Mouse (Mus musculus) embryo, embryonic 11 days (tissue): ENCODE results near the gene Napsa.

Experiments
- DNase-seq: peaks from one replicate; pipeline ENCODE4 v3.0.0-alpha.2; 2015

Napsa gene

DNA sequence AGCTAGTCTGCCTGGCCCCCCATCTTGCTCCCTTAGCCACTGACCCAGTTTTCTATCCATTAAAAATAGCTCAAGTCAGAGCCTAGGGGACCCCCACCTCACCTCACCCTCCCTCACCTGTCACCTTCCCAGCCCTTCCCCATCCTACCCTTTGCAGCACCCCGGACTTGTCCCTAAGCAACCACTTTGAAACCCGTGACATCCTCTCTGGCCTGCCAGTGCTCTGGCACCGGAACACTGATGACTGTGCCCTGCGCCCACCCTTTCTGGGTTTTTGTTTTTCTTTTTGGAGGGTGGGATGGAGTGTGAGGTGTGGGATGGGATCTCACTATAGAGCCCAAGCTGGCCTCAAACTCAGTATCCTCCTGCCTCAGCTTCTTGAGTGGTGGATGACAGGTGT, 25.5 kb downstream of the Napsa start:
- DNase-seq, result no peak

DNA sequence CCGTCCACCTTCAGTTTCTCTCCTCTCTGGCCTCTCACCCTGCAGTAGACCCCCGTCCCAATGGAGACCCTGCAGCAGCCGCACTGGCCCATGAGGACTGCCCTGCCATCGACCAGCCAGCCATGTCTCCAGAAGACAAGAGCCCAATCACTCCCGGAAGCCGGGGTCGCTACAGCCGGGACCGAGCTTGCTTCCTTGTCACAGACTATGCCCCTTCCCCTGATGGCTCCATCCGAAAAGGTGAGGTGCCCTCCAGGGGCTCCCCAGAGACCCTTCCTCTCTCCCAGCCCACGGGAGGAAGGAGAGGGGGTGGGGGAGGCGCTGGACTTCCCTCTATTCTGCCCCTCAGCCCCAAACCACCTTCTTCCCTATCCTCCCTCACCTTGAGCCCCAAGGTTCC, 26.2 kb downstream of the Napsa start:
- DNase-seq, result no peak

GRCm38 (mm10) chr7:44600691-44601262, 28.6 kb downstream of the Napsa start:
- no peak for DNase-seq

DNA sequence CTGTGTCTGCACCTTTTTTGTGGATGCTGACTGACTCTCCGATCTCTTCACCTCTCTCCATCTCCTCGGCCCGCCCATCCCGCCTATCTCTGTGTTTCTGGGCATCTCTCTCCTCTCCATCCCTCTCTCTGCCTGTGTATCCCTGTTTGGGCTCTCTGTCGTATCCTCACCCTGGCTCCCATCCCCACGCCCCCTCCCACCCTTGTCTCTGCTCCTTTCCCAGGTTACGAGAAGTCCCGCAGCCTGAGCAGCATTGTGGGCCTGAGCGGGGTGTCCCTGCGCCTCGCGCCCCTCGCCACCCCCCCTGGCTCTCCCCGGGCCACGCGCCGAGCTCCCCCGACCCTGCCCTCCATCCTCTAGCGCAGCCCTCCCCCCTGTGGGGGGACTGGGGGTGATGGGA, 29.5 kb downstream of the Napsa start:
- no peak for DNase-seq

DNA sequence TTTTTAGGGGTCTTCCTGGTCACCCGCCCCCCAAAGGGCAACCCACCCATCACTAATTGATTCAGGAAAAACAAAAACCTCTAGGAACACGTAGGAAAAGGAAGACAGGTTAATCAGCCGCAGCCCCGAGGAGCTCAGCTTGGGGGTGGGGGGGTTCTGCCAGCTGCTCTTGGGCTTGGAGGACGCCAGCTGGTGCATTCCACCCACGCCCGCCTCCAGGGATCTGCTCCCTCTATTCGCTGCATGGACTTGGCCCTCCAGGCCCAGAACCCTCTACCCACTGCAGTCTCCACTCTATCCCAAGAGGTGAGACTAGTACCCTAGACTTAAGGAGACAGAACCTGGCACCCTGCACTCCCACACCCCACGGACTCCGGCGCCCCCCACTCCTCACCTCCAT, 30.3 kb downstream of the Napsa start:
- DNase-seq, result peak; percentile 44

GRCm38 (mm10) chr7:44603186-44603855, 31.1 kb downstream of the Napsa start:
- DNase-seq, result peak; percentile 50

- peak; percentile 90 for DNase-seq
Measured at GRCm38 (mm10) chr7:44604139-44604606, 32.0 kb downstream of the Napsa start.

DNA sequence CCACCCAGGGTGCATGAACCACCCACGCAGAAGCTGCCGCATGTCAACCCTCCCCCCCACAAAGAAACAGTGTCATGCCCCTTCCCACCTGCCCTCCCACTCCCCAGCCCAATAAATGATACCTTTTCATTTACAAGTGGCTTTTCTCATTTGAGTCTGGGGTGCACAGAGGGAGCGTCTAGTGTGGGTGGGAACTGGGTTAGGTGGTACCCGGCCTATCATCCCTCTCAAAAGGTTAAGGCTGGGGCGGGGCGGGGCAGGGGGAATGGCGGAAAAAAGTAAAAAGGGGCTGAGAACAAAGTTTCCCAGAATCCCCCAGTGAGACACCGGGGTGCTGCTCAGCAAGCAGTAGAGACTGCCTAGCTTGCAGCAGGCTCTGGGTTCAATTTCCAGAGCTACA, 32.4 kb downstream of the Napsa start:
- DNase-seq, result no peak

DNA sequence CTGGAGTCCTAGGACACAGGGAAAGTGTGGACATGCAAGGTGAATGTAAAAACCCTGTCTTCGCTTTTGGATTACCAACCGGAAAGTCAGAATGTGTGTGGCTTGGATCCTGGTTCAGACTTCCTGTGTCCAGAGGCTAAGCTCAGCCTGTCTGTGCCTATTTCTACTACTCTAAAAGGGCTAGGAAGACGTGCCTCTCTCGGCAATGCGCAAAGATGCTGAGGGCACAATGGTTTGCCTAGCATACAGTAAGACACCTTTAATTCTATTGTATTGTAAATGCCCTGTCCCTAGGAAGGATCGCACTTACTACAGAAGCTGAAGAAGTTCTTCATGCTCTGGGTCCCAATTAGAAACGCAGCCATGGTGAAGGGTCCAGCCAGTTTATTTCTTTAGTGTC, 33.3 kb downstream of the Napsa start:
- DNase-seq, result no peak

GRCm38 (mm10) chr7:44606171-44606901, 34.2 kb downstream of the Napsa start:
- DNase-seq, result no peak

- DNase-seq, result no peak
Measured at GRCm38 (mm10) chr7:44612192-44612591, 40.0 kb downstream of the Napsa start.

DNA sequence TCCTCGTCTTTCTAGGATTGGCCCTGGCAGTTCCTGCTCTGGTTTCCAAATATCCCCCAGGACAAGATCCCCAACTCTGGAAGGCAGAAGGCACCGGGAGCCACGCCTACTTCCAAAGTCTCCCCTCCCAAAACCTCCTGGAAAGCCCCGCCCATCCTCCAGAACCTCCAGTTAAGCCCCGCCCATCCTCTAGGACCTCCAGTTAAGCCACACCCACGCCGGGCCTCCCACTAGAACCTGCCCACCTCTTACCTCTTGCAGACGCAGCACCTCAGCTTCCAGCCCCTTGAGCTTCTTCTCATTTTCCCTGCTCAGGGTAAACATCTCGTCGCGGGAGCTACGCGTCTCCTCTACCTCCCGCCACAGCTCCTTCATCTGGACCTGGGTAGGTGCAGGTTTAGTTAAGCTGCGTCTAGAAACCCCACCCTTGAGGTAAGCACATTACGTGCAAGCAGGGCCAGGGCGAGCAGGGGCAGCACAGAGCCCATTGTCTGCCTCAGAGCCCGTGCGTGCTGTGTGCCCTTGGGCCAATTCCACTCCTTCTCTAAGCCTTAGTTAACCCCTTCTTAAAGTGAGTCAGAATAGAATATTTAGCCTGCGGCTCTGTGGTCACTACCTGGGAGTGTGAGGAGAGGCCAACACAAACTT, 42.0 kb downstream of the Napsa start:
- peak; percentile 64 for DNase-seq

- no peak for DNase-seq
Measured at GRCm38 (mm10) chr7:44615309-44615708, 43.1 kb downstream of the Napsa start.

DNA sequence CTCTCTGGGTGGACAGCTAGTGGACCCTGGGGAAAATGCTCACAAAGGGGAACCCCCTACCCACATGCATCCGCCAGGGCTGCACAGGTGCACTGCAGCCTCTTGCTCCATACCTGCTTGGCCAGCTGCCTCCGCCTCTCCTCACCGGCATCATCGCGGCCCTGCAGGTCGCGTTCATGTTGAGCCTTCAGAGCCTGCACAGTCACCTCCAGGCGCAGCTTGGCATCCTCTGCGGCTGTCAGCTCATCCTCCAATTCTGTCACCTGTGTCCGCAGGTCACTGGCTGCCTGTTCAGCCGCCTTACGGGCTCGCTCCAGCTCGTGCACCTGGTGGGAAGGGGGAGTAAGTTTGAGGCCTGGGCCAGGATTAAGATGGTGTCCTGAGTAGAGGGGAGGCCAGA, 43.8 kb downstream of the Napsa start:
- no peak for DNase-seq

DNA sequence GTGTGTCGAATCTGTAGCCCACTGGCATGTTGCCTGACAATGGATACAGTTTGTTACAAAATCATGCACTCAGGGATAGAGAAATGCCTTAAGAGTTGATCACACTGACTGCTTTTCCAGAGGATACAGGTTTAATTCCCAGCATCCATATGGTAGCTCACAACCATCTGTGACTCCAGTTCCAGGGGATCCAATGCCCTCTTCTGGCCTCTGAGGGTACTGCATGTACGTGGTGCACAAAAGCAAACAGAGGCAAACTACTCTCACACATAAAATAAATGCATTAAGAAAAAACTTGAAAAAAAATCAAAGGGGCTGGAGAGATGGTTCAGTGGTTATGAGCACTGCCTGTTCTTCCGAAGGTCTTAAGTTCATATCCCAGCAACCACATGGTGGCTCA, 44.9 kb downstream of the Napsa start:
- no peak for DNase-seq

DNA sequence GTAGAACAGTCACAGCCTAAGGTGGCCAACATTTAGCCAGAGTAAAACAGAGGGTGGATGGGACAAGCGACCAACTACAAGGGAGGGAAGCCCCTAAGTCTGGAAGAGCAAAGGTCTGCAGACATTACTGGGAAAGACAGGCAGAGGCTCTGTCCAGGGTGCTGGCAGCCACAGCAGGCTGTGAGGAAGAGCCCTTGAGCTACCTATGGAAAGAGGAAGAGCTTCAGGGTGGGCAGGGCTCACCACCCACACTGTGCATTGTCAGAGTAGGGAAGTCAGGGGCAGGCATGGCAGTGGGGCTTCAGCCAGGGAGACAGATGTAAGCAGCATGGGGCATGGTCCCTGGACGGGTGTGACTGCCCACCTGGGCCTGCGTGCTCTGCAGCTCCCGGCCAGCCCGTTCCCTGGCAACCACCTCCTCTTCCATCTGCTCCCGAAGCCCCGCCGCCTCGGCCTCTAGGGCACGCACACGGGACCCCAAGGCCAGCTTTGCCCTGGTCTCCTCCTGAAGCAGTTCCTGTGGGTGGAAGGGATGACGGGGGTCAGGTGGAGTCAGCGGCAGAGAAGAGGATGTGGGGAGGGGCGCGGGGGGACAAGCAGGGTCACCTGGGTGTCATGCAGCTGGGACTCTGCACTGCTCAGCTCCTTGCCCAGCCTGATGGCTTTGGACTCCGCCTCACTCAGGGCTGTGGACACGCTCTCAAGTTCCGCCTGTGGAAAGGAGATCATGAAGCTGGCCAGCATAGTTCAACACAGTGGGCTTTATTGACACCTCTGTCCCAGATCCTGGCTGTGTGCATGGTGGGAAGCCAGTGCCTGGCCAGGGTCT, 51.7 kb downstream of the Napsa start:
- no peak for DNase-seq

GRCm38 (mm10) chr7:44624543-44624826, 52.3 kb downstream of the Napsa start:
- DNase-seq, result no peak

GRCm38 (mm10) chr7:44624828-44625227, 52.6 kb downstream of the Napsa start:
- DNase-seq, result no peak

- no peak for DNase-seq
Measured at GRCm38 (mm10) chr7:44625241-44626067, 53.3 kb downstream of the Napsa start.

DNA sequence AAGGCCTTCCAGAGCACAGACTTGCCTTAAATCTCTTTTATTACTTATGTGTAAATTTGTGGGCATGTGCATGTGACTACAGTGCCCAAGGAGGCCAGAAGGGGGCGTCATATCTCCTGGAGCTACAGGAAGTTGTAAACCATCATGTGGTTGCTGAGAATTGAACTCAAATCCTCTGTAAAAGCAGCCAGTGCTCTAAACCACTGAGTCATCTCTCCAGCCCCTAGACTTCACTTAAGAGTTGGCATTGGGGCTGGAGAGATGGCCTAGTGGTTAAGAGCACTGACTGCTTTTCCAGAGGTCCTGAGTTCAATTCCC, 53.8 kb downstream of the Napsa start:
- DNase-seq, result no peak

DNA sequence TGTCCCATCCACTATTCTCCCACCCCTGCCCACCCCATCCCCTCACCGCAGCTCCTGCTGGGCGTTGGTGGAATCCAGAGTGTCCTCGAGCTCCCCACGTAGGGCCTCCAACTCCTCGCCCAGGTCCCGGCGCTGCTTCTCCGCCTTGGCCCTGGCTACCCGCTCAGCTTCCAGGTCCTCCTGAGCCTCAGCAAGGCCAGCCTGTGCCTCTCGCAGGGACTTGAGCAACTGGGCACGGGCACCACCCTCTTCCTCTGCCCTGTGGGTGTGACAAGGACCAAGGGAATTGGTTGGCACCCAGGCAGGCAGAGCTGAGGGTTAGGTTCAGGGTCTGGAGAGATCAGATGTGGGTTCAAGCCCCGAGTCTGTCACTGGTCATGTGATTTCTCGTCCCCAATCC, 54.8 kb downstream of the Napsa start:
- no peak for DNase-seq

GRCm38 (mm10) chr7:44628402-44629034, 56.3 kb downstream of the Napsa start:
- DNase-seq, result no peak
